Mouse (Mus musculus) heart, postnatal 10 days (tissue): Measurements from ENCODE around the gene Klk1b5. TPM values are rescaled to one million over a fixed set of nuclear protein-coding genes. Genes with fewer than 3 reads are reported as not detected.
A peak's percentile ranks its signal among the peaks of the same experiment; 100 is the strongest.
"Not testable (repeated sequence)": the region's sequence is repeated elsewhere in the genome, so short reads cannot be mapped to it uniquely, and the experiment has no call there.

Experiments
- DNase-seq, 2 experiments: peaks; one replicate each; pipeline ENCODE4 v3.0.0; 2021
- intact Hi-C: fragments of 180-260 bp; cut with DNase I; formaldehyde crosslinking; loops from one replicate; pipeline ENCODE4 v1.15.1; 2025
- total RNA-seq, 2 experiments: library from RNA; stranded (reverse); gene quantifications; 2 replicates each; pipeline ENCODE4 v1.2.3; 2021

Gene Klk1b5
- total RNA-seq, 2 experiments from 2014 or later = not detected

GRCm38 (mm10) chr7:44250732-44251275 is 35.1 kb downstream of the Klk1b5 start:
- intact Hi-C loops, DNase-seq: not testable (repeated sequence)

GRCm38 (mm10) chr7:44253023-44253616 is 37.4 kb downstream of the Klk1b5 start:
- intact Hi-C loops = no loop called here

DNA sequence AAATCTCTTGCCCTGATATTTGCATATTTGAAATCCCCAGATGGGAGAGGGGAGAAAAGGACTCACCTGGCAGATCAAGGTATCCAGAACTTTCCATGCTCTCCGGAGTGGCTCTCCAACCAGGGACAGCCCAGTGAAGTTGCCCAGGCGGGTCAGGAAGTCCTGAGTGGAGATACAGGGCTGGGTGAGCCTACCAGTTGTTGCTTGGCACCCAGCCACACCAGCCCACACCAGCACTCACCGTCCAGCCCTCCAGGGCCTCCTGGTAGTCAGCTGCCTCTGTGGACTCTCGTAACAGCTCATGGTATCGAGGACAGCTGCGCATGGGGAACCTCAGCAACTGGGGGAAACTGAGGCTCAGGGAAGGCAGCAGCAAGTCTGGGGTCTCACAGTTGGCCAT is 39.2 kb downstream of the Klk1b5 start:
- intact Hi-C loops = no loop called here

More at GRCm38 (mm10) chr7:44253023-44253616, 37.4 kb downstream of the Klk1b5 start:
- DNase-seq = no peak

GRCm38 (mm10) chr7:44257278-44257677 is 41.5 kb downstream of the Klk1b5 start, which contains the start of gene Acp4:
Gene Acp4 (minus strand): TSS chr7:44257378.
- intact Hi-C loops = no loop called here
- no peak for DNase-seq

More for the DNA sequence above, 39.2 kb downstream of the Klk1b5 start:
- DNase-seq = no peak

DNA sequence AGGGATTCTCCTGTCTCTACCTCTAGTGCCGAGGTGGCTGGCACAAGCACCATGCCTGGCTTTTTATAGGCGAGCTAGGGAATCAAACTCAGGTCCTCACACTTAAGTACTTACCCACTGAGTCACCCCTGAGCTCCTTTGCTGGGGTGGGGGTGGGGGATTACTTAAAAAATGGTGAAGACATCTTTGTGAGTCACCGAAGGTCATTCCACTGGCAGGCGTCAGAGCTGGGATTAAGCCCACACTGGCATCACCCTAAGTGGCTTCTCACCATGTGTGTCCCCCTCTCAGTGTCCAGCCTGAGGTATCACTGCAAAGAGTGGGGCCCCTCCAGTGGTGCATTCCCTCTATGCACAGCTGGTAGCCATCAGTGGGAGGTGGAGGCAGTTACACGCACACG is 44.7 kb downstream of the Klk1b5 start:
- DNase-seq = no peak
- intact Hi-C loops = loop anchor here (5.0 kb wide), 1 partner anchor 302 kb away; no protein-coding TSS in a partner anchor

DNA sequence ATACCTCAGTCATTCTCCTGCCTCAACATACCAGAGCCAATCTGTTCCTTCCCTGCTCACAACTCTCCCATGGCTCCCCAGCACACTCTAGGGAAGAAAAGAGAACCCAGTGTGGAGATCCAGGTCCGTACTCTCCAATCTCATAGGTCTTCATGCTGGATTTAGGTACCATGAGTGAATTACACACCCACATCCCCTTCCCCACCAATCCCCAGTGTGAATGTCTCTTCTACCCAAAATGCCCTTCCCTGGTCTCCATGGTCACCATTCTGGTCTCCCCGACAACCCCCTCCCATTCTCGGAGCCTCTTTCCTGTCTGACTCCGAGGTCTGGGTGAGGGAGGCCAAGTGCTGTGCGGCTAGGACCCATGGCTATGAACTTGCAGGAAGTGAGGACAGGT is 45.4 kb downstream of the Klk1b5 start, which contains the start of gene Gm15517:
Gm15517 (plus strand) TSS at position 301 of the 400 bp plus-strand sequence.
- no peak for DNase-seq
- intact Hi-C loops = loop anchor here (5.0 kb wide), 1 partner anchor 301 kb away; no protein-coding TSS in a partner anchor

- intact Hi-C loops = loop anchor here (1.0 to 5.0 kb wide), 4 partner anchors 56 to 299 kb away; no protein-coding TSS in a partner anchor
- peak; percentile 94 to 98 for DNase-seq
These were observed 47.3 kb downstream of the Klk1b5 start for GRCm38 (mm10) chr7:44262791-44263643.

- DNase-seq = no peak
- intact Hi-C loops = no loop called here
These were observed 52.4 kb downstream of the Klk1b5 start for GRCm38 (mm10) chr7:44268117-44268516.

DNA sequence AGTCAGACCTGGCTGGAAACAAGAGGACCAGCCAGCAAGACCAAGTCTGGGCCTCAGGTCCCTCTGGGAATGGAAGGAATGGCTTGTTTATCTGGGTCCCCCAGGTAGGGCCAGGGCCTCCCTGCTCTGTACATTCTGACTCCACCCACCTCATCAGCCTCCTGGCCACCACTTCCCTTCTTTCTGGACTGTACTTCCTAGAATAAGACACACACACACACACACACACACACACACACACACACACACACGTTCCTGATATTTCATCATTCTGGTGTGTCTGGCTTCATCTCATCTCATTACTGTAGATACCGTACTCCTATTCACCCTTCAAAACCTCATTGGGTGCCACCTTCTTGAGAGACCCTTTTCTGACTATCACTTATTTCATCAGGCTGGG is 53.7 kb downstream of the Klk1b5 start:
- DNase-seq = no peak
- intact Hi-C loops = no loop called here

Other genes starting within 250 kb of the Klk1b5 start
- gene Klk1b1, start 249.2 kb upstream of the Klk1b5 start, total RNA-seq = not detected
- gene Klk1b9, start 239.9 kb upstream of the Klk1b5 start, total RNA-seq = not detected
- gene Klk1b11, start 220.1 kb upstream of the Klk1b5 start, total RNA-seq = not detected
- gene Klk1b26, start 203.8 kb upstream of the Klk1b5 start, total RNA-seq = not detected
- not detected for gene Klk1b27, start 163.7 kb upstream of the Klk1b5 start, total RNA-seq
- not detected for gene Klk1b21, start 113.6 kb upstream of the Klk1b5 start, total RNA-seq
- not detected for gene Klk1b22, start 103.3 kb upstream of the Klk1b5 start, total RNA-seq
- not detected for gene Klk1b16, start 79.2 kb upstream of the Klk1b5 start, total RNA-seq
- gene Klk1b24, start 27.7 kb upstream of the Klk1b5 start, total RNA-seq = not detected
- not detected for gene Klk1b3, start 17.8 kb upstream of the Klk1b5 start, total RNA-seq
- gene Klk1b4, start 8.5 kb upstream of the Klk1b5 start, total RNA-seq = not detected
- not detected for gene Klk1, start 9.4 kb downstream of the Klk1b5 start, total RNA-seq
- gene Gm36864, start 20.2 kb downstream of the Klk1b5 start, total RNA-seq = not detected
- gene 1700028J19Rik, start 30.8 kb downstream of the Klk1b5 start, total RNA-seq = under 1 TPM; 0.47 to 0.53 TPM
- gene 2410002F23Rik, start 30.8 kb downstream of the Klk1b5 start, total RNA-seq = 10 to 100 TPM; 34.9 to 42.1 TPM
- not detected for gene Acp4, start 41.4 kb downstream of the Klk1b5 start, total RNA-seq
- not detected for gene Gm15517, start 45.5 kb downstream of the Klk1b5 start, total RNA-seq
- gene Clec11a, start 91.0 kb downstream of the Klk1b5 start, total RNA-seq = 1 to 10 TPM; 1.1 TPM
- gene Shank1, start 94.3 kb downstream of the Klk1b5 start, total RNA-seq = 1 to 10 TPM; 1.4 TPM
- gene Syt3, start 168.2 kb downstream of the Klk1b5 start, total RNA-seq = 1 to 10 TPM in 1 of 2 experiments, under 1 TPM in 1; 0.74 to 1.3 TPM
- under 1 TPM in 1 of 2 experiments, not detected in 1; 0.40 TPM for gene 1700008O03Rik, start 169.9 kb downstream of the Klk1b5 start, total RNA-seq
- gene Lrrc4b, start 213.1 kb downstream of the Klk1b5 start, total RNA-seq = 10 to 100 TPM; 28.3 to 39.0 TPM
- under 1 TPM; 0.79 to 0.93 TPM for gene Aspdh, start 249.4 kb downstream of the Klk1b5 start, total RNA-seq